Mouse (Mus musculus): ENCODE data around the gene Slc44a3. TPM values are rescaled to one million over a fixed set of nuclear protein-coding genes. Genes with fewer than 3 reads are reported as not detected.
A peak's percentile ranks its signal among the peaks of the same experiment; 100 is the strongest.

The Slc44a3 gene
- total and polyA plus RNA-seq, 2 experiments from 2014 or later = 0.40 to 0.48 TPM

GRCm38 (mm10) chr3:121428230-121428629 is 104.0 kb downstream of the Slc44a3 start:
- DNase-seq (no peak), ATAC-seq (no peak)
- H3K9me3 ChIP-seq (ENCODE audit: low read length) = no peaks in the 10 kb centered on the region
- H3K4me1 ChIP-seq (ENCODE audit: insufficient read depth) = peaks cover 26% of the 10 kb centered on the region
- no peaks in the 10 kb centered on the region for H3K27me3 ChIP-seq (ENCODE audit: insufficient read depth, low read length)
- 6% methylated on average over 8 of the region's 8 CpGs for WGBS
- H3K4me2 ChIP-seq (ENCODE audit: low read depth) = peak overlapping the region; percentile 96
- peak overlapping the region; percentile 93 for H3K27ac ChIP-seq (ENCODE audit: low read depth, low read length)
- no peaks in the 10 kb centered on the region for H3K36me3 ChIP-seq (ENCODE audit: insufficient read depth)
- H3K4me3 ChIP-seq (ENCODE audit: low read depth, low read length) = peak overlapping the region; percentile 87
- TF ChIP-seq CTCF (IDR thresholded peaks at IDR 0.05; ENCODE audit: low read depth) = no peak
- H3K9ac ChIP-seq = peak overlapping the region; percentile 95

GRCm38 (mm10) chr3:121427520-121427908 is 104.7 kb downstream of the Slc44a3 start:
- peaks cover 26% of the 10 kb centered on the region for H3K4me1 ChIP-seq (ENCODE audit: insufficient read depth)
- peak overlapping the region; percentile 95 for H3K9ac ChIP-seq
- 1% methylated on average over 13 of the region's 13 CpGs for WGBS
- DNase-seq = peak; percentile 77
- ATAC-seq = peak; percentile 60
- peak overlapping the region; percentile 87 for H3K4me3 ChIP-seq (ENCODE audit: low read depth, low read length)
- no peak for TF ChIP-seq CTCF (IDR thresholded peaks at IDR 0.05; ENCODE audit: low read depth)
- H3K27me3 ChIP-seq (ENCODE audit: insufficient read depth, low read length) = no peaks in the 10 kb centered on the region
- no peaks in the 10 kb centered on the region for H3K9me3 ChIP-seq (ENCODE audit: low read length)
- no peaks in the 10 kb centered on the region for H3K36me3 ChIP-seq (ENCODE audit: insufficient read depth)
- H3K27ac ChIP-seq (ENCODE audit: low read depth, low read length) = peak overlapping the region; percentile 93
- H3K4me2 ChIP-seq (ENCODE audit: low read depth) = peak overlapping the region; percentile 96

GRCm38 (mm10) chr3:121426621-121427519 is 105.3 kb downstream of the Slc44a3 start:
- Histone ChIP-seq H3K9me3 (ENCODE audit: low read length) (no peaks in the 10 kb centered on the region), H3K4me1 (ENCODE audit: insufficient read depth) (peaks cover 26% of the 10 kb centered on the region), H3K27ac (ENCODE audit: low read depth, low read length) (peak overlapping the region; percentile 93), H3K36me3 (ENCODE audit: insufficient read depth) (no peaks in the 10 kb centered on the region), H3K4me2 (ENCODE audit: low read depth) (peak overlapping the region; percentile 96), H3K9ac (peak overlapping the region; percentile 95), H3K4me3 (ENCODE audit: low read depth, low read length) (peak overlapping the region; percentile 87), H3K27me3 (ENCODE audit: insufficient read depth, low read length) (no peaks in the 10 kb centered on the region)
- 3% methylated on average over 84 of the region's 93 CpGs for WGBS
- ATAC-seq = peak; percentile 77
- peak; percentile 79 for DNase-seq
- peak; percentile 58 for TF ChIP-seq CTCF (IDR thresholded peaks at IDR 0.05; ENCODE audit: low read depth)

GRCm38 (mm10) chr3:121425861-121426620 is 106.2 kb downstream of the Slc44a3 start, which contains the start of gene Cnn3:
Gene Cnn3, plus strand, starts transcription at chr3:121426497.
- peaks cover 26% of the 10 kb centered on the region for H3K4me1 ChIP-seq (ENCODE audit: insufficient read depth)
- H3K36me3 ChIP-seq (ENCODE audit: insufficient read depth) = no peaks in the 10 kb centered on the region
- TF ChIP-seq CTCF (IDR thresholded peaks at IDR 0.05; ENCODE audit: low read depth) = no peak

GRCm38 (mm10) chr3:121422405-121422804 is 109.8 kb downstream of the Slc44a3 start:
- no peak for ATAC-seq
- Histone ChIP-seq H3K36me3 (ENCODE audit: insufficient read depth) (no peaks in the 10 kb centered on the region), H3K27ac (ENCODE audit: low read depth, low read length) (no peak overlapping the region), H3K4me2 (ENCODE audit: low read depth) (no peak overlapping the region), H3K27me3 (ENCODE audit: insufficient read depth, low read length) (no peaks in the 10 kb centered on the region), H3K4me3 (ENCODE audit: low read depth, low read length) (no peak overlapping the region), H3K4me1 (ENCODE audit: insufficient read depth) (no peaks in the 10 kb centered on the region), H3K9ac (no peak overlapping the region), H3K9me3 (ENCODE audit: low read length) (no peaks in the 10 kb centered on the region)
- no peak for TF ChIP-seq CTCF (IDR thresholded peaks at IDR 0.05; ENCODE audit: low read depth)
- WGBS = 81% methylated on average over 8 of the region's 8 CpGs
- no peak for DNase-seq

More at GRCm38 (mm10) chr3:121425861-121426620, 106.2 kb downstream of the Slc44a3 start, which contains the start of gene Cnn3:
- 7% methylated on average over 55 of the region's 66 CpGs for WGBS
- Histone ChIP-seq H3K27ac (ENCODE audit: low read depth, low read length) (peak within 1 kb of the TSS; percentile 93), H3K4me3 (ENCODE audit: low read depth, low read length) (peak within 1 kb of the TSS; percentile 87), H3K9me3 (ENCODE audit: low read length) (no peaks in the 10 kb centered on the region), H3K27me3 (ENCODE audit: insufficient read depth, low read length) (no peaks in the 10 kb centered on the region), H3K4me2 (ENCODE audit: low read depth) (peak within 1 kb of the TSS; percentile 96), H3K9ac (peak within 1 kb of the TSS; percentile 95)
- ATAC-seq = peak; percentile 93
- DNase-seq = peak; percentile 93

- ATAC-seq = no peak
- no peak overlapping the region for H3K9ac ChIP-seq
- TF ChIP-seq CTCF (IDR thresholded peaks at IDR 0.05; ENCODE audit: low read depth) = no peak
- H3K9me3 ChIP-seq (ENCODE audit: low read length) = no peaks in the 10 kb centered on the region
- no peak overlapping the region for H3K4me3 ChIP-seq (ENCODE audit: low read depth, low read length)
- no peak overlapping the region for H3K27ac ChIP-seq (ENCODE audit: low read depth, low read length)
- no peak for DNase-seq
- no peaks in the 10 kb centered on the region for H3K27me3 ChIP-seq (ENCODE audit: insufficient read depth, low read length)
- no peaks in the 10 kb centered on the region for H3K4me1 ChIP-seq (ENCODE audit: insufficient read depth)
- H3K4me2 ChIP-seq (ENCODE audit: low read depth) = no peak overlapping the region
- 72% methylated on average over 9 of the region's 9 CpGs for WGBS
- H3K36me3 ChIP-seq (ENCODE audit: insufficient read depth) = no peaks in the 10 kb centered on the region
Measured at GRCm38 (mm10) chr3:121418850-121419435, 113.3 kb downstream of the Slc44a3 start.

Data from forebrain, postnatal 0 days (tissue).